Mouse (Mus musculus) thymus, adult 18-20 months (tissue): ENCODE data around the gene Gm21627.
"Not testable (repeated sequence)": the region's sequence is repeated elsewhere in the genome, so short reads cannot be mapped to it uniquely, and the experiment has no call there.

Experiments
- DNase-seq, 2 experiments: peaks; one replicate each; pipeline ENCODE4 v3.0.0; 2022; ENCODE audit warnings: mixed read lengths in 2 of 2

Gm21627 gene

GRCm38 (mm10) chrY:63228127-63228526 lies at the start of gene Gm21627:
Gm21627 (plus strand) TSS chrY:63228427.
- not testable (repeated sequence) for DNase-seq
